Comparison of ENCODE assay signal across 29 mouse cellular contexts in genomic region chr3:104822413-104822812, GRCm38 (mm10). TPM values are rescaled to one million over a fixed set of nuclear protein-coding genes. Genes with fewer than 3 reads are reported as not detected.
"Had no signal": no experiment of that assay in that cellular context is flagged by ENCODE, and none has a peak within 500 bp of the region (broad histone marks: within the 10 kb centered on the region; RNA-seq: fewer than 3 reads in every experiment).

No protein-coding gene starts in this region.

- ATAC-seq: hindbrain, postnatal 0 days had no signal

- H3K4me3 ChIP-seq: gastrocnemius, adult 2 months; heart, embryonic 13.5 days; heart, embryonic 15.5 days; hindbrain, embryonic 13.5 days; hindbrain, embryonic 15.5 days; kidney, embryonic 15.5 days; limb, embryonic 13.5 days; limb, embryonic 15.5 days; liver, embryonic 13.5 days had no signal

- H3K27me3 ChIP-seq: heart, embryonic 13.5 days; heart, embryonic 15.5 days; hindbrain, embryonic 13.5 days; hindbrain, embryonic 15.5 days; kidney, embryonic 15.5 days; limb, embryonic 13.5 days; limb, embryonic 15.5 days; liver, embryonic 13.5 days had no signal

- H3K9ac ChIP-seq: heart, embryonic 13.5 days; heart, embryonic 15.5 days; hindbrain, embryonic 13.5 days; hindbrain, embryonic 15.5 days; kidney, embryonic 15.5 days; limb, embryonic 13.5 days; limb, embryonic 15.5 days; liver, embryonic 13.5 days had no signal

- H3K27ac ChIP-seq: gastrocnemius, adult 2 months; heart, embryonic 13.5 days; heart, embryonic 15.5 days; hindbrain, embryonic 13.5 days; hindbrain, embryonic 15.5 days; hindbrain, postnatal 0 days; kidney, embryonic 15.5 days; kidney, postnatal 0 days; limb, embryonic 13.5 days; limb, embryonic 15.5 days; liver, embryonic 13.5 days had no signal

- H3K4me2 ChIP-seq: heart, embryonic 11.5 days; heart, embryonic 13.5 days; heart, embryonic 15.5 days; hindbrain, embryonic 13.5 days; hindbrain, embryonic 15.5 days; kidney, embryonic 15.5 days; limb, embryonic 13.5 days; limb, embryonic 15.5 days; liver, embryonic 11.5 days; liver, embryonic 13.5 days had no signal

- DNase-seq: gastrocnemius, adult 2 months; gastrocnemius, postnatal 14 days; gastrocnemius, postnatal 36 days; heart, adult 18-20 months; heart, postnatal 14 days; heart, postnatal 36 days; kidney, adult 11 months; kidney, adult 2 months; kidney, adult 9 months; kidney, postnatal 14 days; kidney, postnatal 36 days; layer of hippocampus, adult 9-11 months; layer of hippocampus, postnatal 36 days; left cerebral cortex, postnatal 4 days; liver, embryonic 13.5 days had no signal

- H3K9me3 ChIP-seq: heart, embryonic 13.5 days; heart, embryonic 15.5 days; hindbrain, embryonic 13.5 days; hindbrain, embryonic 15.5 days; kidney, embryonic 15.5 days; limb, embryonic 13.5 days; limb, embryonic 15.5 days; liver, embryonic 13.5 days had no signal

RNA-seq across cellular contexts. Expression of gene Fam19a3, which starts 40.8 kb away (rescaled TPM):
- total RNA-seq: hematopoietic stem cell, adult 5-6 weeks; layer of hippocampus, adult 18-20 months; layer of hippocampus, postnatal 36 days; left cerebral cortex, postnatal 10 days had no signal
- polyA plus RNA-seq: hindbrain, embryonic 15.5 days; hindbrain, postnatal 0 days; liver, embryonic 11.5 days; liver, embryonic 13.5 days had no signal

RNA-seq across cellular contexts. Expression of gene Ppm1j, which starts 41.6 kb away (rescaled TPM):
- total RNA-seq: hematopoietic stem cell, adult 5-6 weeks had no signal
